Mouse (Mus musculus): ENCODE measurements around the gene Olfr1324.
"Not testable (repeated sequence)": the region's sequence is repeated elsewhere in the genome, so short reads cannot be mapped to it uniquely, and the experiment has no call there.

Gene Olfr1324

GRCm38 (mm10) chrX:50428398-50428797 lies at the start of gene Olfr1324:
Gene Olfr1324 (minus strand): TSS chrX:50428498.
- DNase-seq = no peak

- DNase-seq = not testable (repeated sequence)
Measured at GRCm38 (mm10) chrX:50470341-50470740, 42.0 kb upstream of the Olfr1324 start.

- DNase-seq = no peak
Measured at GRCm38 (mm10) chrX:50456136-50456535, 27.8 kb upstream of the Olfr1324 start.

GRCm38 (mm10) chrX:50443352-50443751 lies 15.1 kb upstream of the Olfr1324 start:
- no peak for DNase-seq

GRCm38 (mm10) chrX:50442696-50443095 lies 14.4 kb upstream of the Olfr1324 start:
- no peak for DNase-seq

GRCm38 (mm10) chrX:50432499-50432898 lies 4.2 kb upstream of the Olfr1324 start:
- no peak for DNase-seq

GRCm38 (mm10) chrX:50427712-50428328 lies 478 bp downstream of the Olfr1324 start:
- DNase-seq = no peak

- no peak for DNase-seq
Measured at GRCm38 (mm10) chrX:50425899-50426436, 2.3 kb downstream of the Olfr1324 start.

- DNase-seq = not testable (repeated sequence)
Measured at GRCm38 (mm10) chrX:50410361-50410760, 17.9 kb downstream of the Olfr1324 start.

GRCm38 (mm10) chrX:50390616-50391015 lies 37.7 kb downstream of the Olfr1324 start:
- not testable (repeated sequence) for DNase-seq

GRCm38 (mm10) chrX:50374978-50375377 lies 53.3 kb downstream of the Olfr1324 start:
- DNase-seq = no peak

Measured in thymus, postnatal 14 days (tissue).